ENCODE assay signal across 18 mouse cellular contexts in the genomic region with DNA sequence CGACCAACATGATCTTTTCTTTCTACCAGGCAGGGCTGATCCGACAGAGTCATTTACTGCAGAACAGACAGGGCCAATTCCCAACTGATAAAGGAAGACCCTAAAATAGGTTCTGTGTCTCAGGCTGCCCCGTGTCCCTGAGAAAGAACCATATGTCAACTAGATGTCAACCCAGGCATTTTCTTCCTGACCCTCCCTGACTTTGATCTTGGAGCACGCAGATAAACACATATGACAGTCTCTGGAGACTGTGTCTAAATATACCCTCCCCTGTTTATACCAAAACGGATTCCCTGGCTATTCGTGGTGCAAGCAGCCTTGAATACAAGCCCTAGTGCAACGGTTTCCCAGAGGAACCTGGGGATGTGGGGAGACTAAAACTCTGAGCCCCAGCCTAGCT.
DNase-seq lines count a peak whose midpoint lies in the region; ATAC-seq and TF ChIP-seq lines count a peak whose summit lies in the region.
"Had no signal": no experiment of that assay in that cellular context is flagged by ENCODE, and none has a peak within 500 bp of the region (broad histone marks: within the 10 kb centered on the region; RNA-seq: fewer than 3 reads in every experiment).

No protein-coding gene starts in this region.

- no peak overlapping the region for H3K4me2 ChIP-seq in lung, embryonic 14.5 days
- no peak overlapping the region for H3K4me2 ChIP-seq in intestine, embryonic 15.5 days (replicated peaks)
- no peak overlapping the region for H3K4me2 ChIP-seq in stomach, embryonic 16.5 days (ENCODE audit: low read depth, low read length)
- H3K4me2 ChIP-seq: liver, embryonic 11.5 days; midbrain, embryonic 15.5 days had no signal

- intact Hi-C loops in heart, adult 2 months (cut with DNase I): no loop called here
- intact Hi-C loops in heart, postnatal 25 days (cut with DNase I): loop anchor here (5.0 kb wide), 1 partner anchor 96 kb away; no protein-coding TSS in a partner anchor

- peaks cover 18% of the 10 kb centered on the region for H3K4me1 ChIP-seq in heart, adult 2 months (ENCODE audit: control insufficient read depth, insufficient read depth, low read length)
- H3K4me1 ChIP-seq in lung, embryonic 14.5 days (ENCODE audit: insufficient read depth): peaks cover 33% of the 10 kb centered on the region
- peaks cover 3% of the 10 kb centered on the region; the same call in 1 of the 2 replicates for H3K4me1 ChIP-seq in intestine, embryonic 15.5 days (replicated peaks)
- peaks cover 11% of the 10 kb centered on the region for H3K4me1 ChIP-seq in stomach, embryonic 16.5 days (ENCODE audit: control insufficient read depth, insufficient read depth, low read length)
- H3K4me1 ChIP-seq: forebrain, embryonic 10.5 days had no signal

- H3K27ac ChIP-seq in heart, adult 2 months: peak overlapping the region; percentile 64
- 0 out of 2 replicates have a peak overlapping the region, but pooled peaks have one; percentile 3 for H3K27ac ChIP-seq in lung, embryonic 14.5 days (ENCODE audit: low read depth)
- peak overlapping the region; percentile 44; the same call in 1 of the 2 replicates for H3K27ac ChIP-seq in intestine, embryonic 15.5 days
- H3K27ac ChIP-seq in stomach, embryonic 16.5 days (ENCODE audit: low read length): peak overlapping the region; percentile 84
- H3K27ac ChIP-seq: forebrain, embryonic 10.5 days; hindbrain, embryonic 10.5 days; kidney, postnatal 0 days; limb, embryonic 10.5 days; midbrain, embryonic 15.5 days had no signal

- 32% methylated on average over 7 of the region's 7 CpGs for WGBS in heart, adult 2 months
- WGBS in lung, embryonic 14.5 days: 33% methylated on average over 7 of the region's 7 CpGs
- 44% methylated on average over 7 of the region's 7 CpGs for WGBS in intestine, embryonic 15.5 days
- WGBS in stomach, embryonic 16.5 days: 39% methylated on average over 7 of the region's 7 CpGs

- no peak for TF ChIP-seq CTCF in heart, adult 2 months (IDR thresholded peaks at IDR 0.05)
- TF ChIP-seq CTCF in lung, embryonic 14.5 days (IDR thresholded peaks at IDR 0.05; ENCODE audit: low read depth): no peak

- 0 out of 2 replicates have a peak, but pooled peaks cover 1% of the 10 kb centered on the region for H3K79me2 ChIP-seq in heart, adult 2 months (replicated peaks; ENCODE audit: control insufficient read depth, insufficient read depth, low read length)

- H3K9me3 ChIP-seq in lung, embryonic 14.5 days (ENCODE audit: low read depth, low read length): no peaks in the 10 kb centered on the region
- H3K9me3 ChIP-seq in intestine, embryonic 15.5 days: no peaks in the 10 kb centered on the region
- H3K9me3 ChIP-seq in stomach, embryonic 16.5 days (replicated peaks; ENCODE audit: control insufficient read depth, low read length): no peaks in the 10 kb centered on the region
- H3K9me3 ChIP-seq: forebrain, embryonic 10.5 days; hindbrain, embryonic 10.5 days; limb, embryonic 10.5 days; midbrain, embryonic 15.5 days had no signal

- peaks cover 19% of the 10 kb centered on the region for H3K36me3 ChIP-seq in heart, adult 2 months (ENCODE audit: control insufficient read depth, insufficient read depth, low read length)
- H3K36me3 ChIP-seq in lung, embryonic 14.5 days (ENCODE audit: insufficient read depth): no peaks in the 10 kb centered on the region
- no peaks in the 10 kb centered on the region for H3K36me3 ChIP-seq in intestine, embryonic 15.5 days
- H3K36me3 ChIP-seq in stomach, embryonic 16.5 days (ENCODE audit: control insufficient read depth, insufficient read depth, low read length): no peaks in the 10 kb centered on the region
- H3K36me3 ChIP-seq: forebrain, embryonic 10.5 days; hindbrain, embryonic 10.5 days; limb, embryonic 10.5 days; midbrain, embryonic 15.5 days had no signal

- peak; percentile 19; the same call in 1 of the 2 replicates for ATAC-seq in lung, embryonic 14.5 days (ENCODE audit: insufficient read depth)
- no peak for ATAC-seq in intestine, embryonic 15.5 days
- ATAC-seq in stomach, embryonic 16.5 days (ENCODE audit: insufficient read depth, low FRiP score): no peak
- ATAC-seq in megakaryocyte, adult 5-6 weeks (ENCODE audit: poor library complexity, severe bottlenecking): no peak
- ATAC-seq: midbrain, embryonic 15.5 days had no signal

- DNase-seq in heart, adult 2 months: no peak
- no peak for DNase-seq in heart, postnatal 25 days (ENCODE audit: low spot score)
- peak; percentile 60 for DNase-seq in lung, embryonic 14.5 days
- no peak for DNase-seq in lung, postnatal 14 days
- DNase-seq: B cell, adult 2 months; cerebellum, adult 9-10 months; gastrocnemius, postnatal 14 days; right cerebral cortex, postnatal 4 days; thymus, adult 2 months had no signal

- no peaks in the 10 kb centered on the region for H3K27me3 ChIP-seq in heart, adult 2 months (ENCODE audit: control insufficient read depth, insufficient read depth, low read length)
- H3K27me3 ChIP-seq in lung, embryonic 14.5 days (ENCODE audit: insufficient read depth, low read length): no peaks in the 10 kb centered on the region
- no peaks in the 10 kb centered on the region for H3K27me3 ChIP-seq in intestine, embryonic 15.5 days (replicated peaks)
- H3K27me3 ChIP-seq in stomach, embryonic 16.5 days (ENCODE audit: control insufficient read depth, insufficient read depth, low read length): no peaks in the 10 kb centered on the region
- H3K27me3 ChIP-seq: midbrain, embryonic 15.5 days had no signal

- no peak for TF ChIP-seq EP300 in heart, adult 2 months (IDR thresholded peaks at IDR 0.05; ENCODE audit: insufficient read depth, low read depth, low read length)

- no peak overlapping the region for H3K4me3 ChIP-seq in heart, adult 2 months
- H3K4me3 ChIP-seq in lung, embryonic 14.5 days (ENCODE audit: low read depth, low read length): no peak overlapping the region
- no peak overlapping the region for H3K4me3 ChIP-seq in intestine, embryonic 15.5 days (replicated peaks)
- H3K4me3 ChIP-seq in stomach, embryonic 16.5 days (replicated peaks; ENCODE audit: low read length): no peak overlapping the region
- H3K4me3 ChIP-seq: forebrain, embryonic 10.5 days; hindbrain, embryonic 10.5 days; limb, embryonic 10.5 days; midbrain, embryonic 15.5 days had no signal

- TF ChIP-seq POLR2A in heart, adult 2 months (IDR thresholded peaks at IDR 0.05; ENCODE audit: insufficient read depth, low read depth, low read length): no peak

- H3K9ac ChIP-seq in heart, adult 2 months (ENCODE audit: low read depth, low read length): no peak overlapping the region
- H3K9ac ChIP-seq in lung, embryonic 14.5 days: no peak overlapping the region
- H3K9ac ChIP-seq in intestine, embryonic 15.5 days: no peak overlapping the region
- H3K9ac ChIP-seq in stomach, embryonic 16.5 days (ENCODE audit: low read length): no peak overlapping the region
- H3K9ac ChIP-seq: midbrain, embryonic 15.5 days had no signal

Comparison
In these comparisons a context has a peak if more than half of its experiments do, and no peak if none do; other contexts are left out.
1. H3K27ac ChIP-seq: peak in every context shown above with its lines; median percentile 84 in stomach, embryonic 16.5 days; 64 in heart, adult 2 months; 44 in intestine, embryonic 15.5 days; 3 in lung, embryonic 14.5 days.